Mouse (Mus musculus): Measurements from ENCODE around the gene Otud7a. TPM values are rescaled to one million over a fixed set of nuclear protein-coding genes. Genes with fewer than 3 reads are reported as not detected.

The Otud7a gene
- polyA plus RNA-seq, 1 experiment from 2014 or later: 0.25 TPM

DNA sequence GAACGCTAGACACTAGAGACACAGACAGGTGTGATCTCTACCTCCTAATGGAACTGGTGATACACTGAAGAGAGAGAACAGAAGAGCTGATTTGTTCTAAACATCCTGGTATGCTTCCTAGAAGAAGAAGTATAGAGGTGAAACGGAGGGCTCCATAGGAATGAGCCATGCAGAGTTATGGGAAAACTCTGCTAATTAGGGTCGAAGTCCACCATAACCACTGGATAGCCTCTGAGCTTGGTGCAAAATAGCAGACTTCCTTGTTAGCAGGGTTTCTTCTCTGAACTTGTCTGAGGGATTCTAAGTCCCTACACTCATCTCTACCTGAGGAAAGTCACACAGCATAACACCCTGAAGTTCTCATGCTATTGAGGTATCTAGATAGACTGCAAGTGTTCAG is 114.4 kb downstream of the Otud7a start:
- Histone ChIP-seq H3K9me3 (replicated peaks) (no peaks in the 10 kb centered on the region), H3K36me3 (no peaks in the 10 kb centered on the region), H3K4me1 (no peaks in the 10 kb centered on the region), H3K27me3 (no peaks in the 10 kb centered on the region), H3K27ac (replicated peaks) (no peak overlapping the region), H3K4me3 (replicated peaks) (no peak overlapping the region), H3K4me2 (replicated peaks) (no peak overlapping the region), H3K9ac (no peak overlapping the region)
- WGBS: 91% methylated on average over 3 of the region's 3 CpGs
- no peak for ATAC-seq (ENCODE audit: insufficient number of reproducible peaks, low FRiP score, low TSS enrichment, low read depth)

DNA sequence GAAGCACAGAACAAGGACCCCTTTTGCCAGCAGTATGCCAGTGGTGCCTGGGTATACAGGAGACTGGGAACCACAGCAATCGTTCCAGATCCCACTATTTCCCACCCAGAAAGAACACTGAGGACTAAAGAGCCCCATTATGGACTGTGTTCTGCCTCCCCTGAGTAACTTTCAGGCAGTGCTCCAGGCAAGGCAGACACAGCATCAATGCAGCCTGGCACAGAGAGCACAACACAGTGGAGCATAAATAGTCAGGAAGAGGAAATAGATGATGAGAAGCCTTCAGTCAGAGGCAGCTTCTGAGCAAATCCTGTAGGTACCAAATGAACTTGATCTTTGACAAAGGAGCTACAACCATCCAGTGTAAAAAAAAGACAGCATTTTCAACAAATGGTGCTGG is 115.1 kb downstream of the Otud7a start:
- ATAC-seq (ENCODE audit: insufficient number of reproducible peaks, low FRiP score, low TSS enrichment, low read depth): no peak
- H3K4me2 ChIP-seq (replicated peaks): no peak overlapping the region
- H3K36me3 ChIP-seq: no peaks in the 10 kb centered on the region
- no peaks in the 10 kb centered on the region for H3K4me1 ChIP-seq
- H3K9me3 ChIP-seq (replicated peaks): no peaks in the 10 kb centered on the region
- no peak overlapping the region for H3K9ac ChIP-seq
- no peaks in the 10 kb centered on the region for H3K27me3 ChIP-seq
- H3K4me3 ChIP-seq (replicated peaks): no peak overlapping the region
- H3K27ac ChIP-seq (replicated peaks): no peak overlapping the region
- WGBS: 55% methylated on average over 1 of the region's 1 CpGs

DNA sequence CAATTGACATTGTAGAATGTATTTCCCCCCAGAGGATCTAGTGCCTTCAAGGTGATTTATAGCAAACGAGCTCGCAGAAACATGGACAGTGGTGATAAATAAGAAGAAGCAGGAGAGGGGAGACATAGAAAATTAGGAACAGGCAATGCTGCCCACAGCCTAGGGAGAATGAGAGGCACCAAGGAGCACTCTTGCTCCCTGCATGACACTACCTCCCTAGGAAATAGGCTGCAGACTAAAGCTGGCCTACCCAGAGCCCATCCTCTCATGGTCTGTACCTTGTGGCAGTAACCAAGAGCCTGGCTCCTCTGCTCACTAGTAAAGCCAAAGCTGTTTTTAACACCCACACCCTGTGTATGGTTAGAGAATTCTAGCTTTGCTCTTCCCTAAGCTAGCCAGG is 138.8 kb downstream of the Otud7a start:
- H3K4me2 ChIP-seq (replicated peaks): no peak overlapping the region
- H3K36me3 ChIP-seq: no peaks in the 10 kb centered on the region
- H3K9me3 ChIP-seq (replicated peaks): no peaks in the 10 kb centered on the region
- H3K4me3 ChIP-seq (replicated peaks): no peak overlapping the region
- no peaks in the 10 kb centered on the region for H3K4me1 ChIP-seq
- no peaks in the 10 kb centered on the region for H3K27me3 ChIP-seq
- ATAC-seq (ENCODE audit: insufficient number of reproducible peaks, low FRiP score, low TSS enrichment, low read depth): no peak
- 69% methylated on average over 2 of the region's 2 CpGs for WGBS
- H3K27ac ChIP-seq (replicated peaks): no peak overlapping the region
- H3K9ac ChIP-seq: no peak overlapping the region

DNA sequence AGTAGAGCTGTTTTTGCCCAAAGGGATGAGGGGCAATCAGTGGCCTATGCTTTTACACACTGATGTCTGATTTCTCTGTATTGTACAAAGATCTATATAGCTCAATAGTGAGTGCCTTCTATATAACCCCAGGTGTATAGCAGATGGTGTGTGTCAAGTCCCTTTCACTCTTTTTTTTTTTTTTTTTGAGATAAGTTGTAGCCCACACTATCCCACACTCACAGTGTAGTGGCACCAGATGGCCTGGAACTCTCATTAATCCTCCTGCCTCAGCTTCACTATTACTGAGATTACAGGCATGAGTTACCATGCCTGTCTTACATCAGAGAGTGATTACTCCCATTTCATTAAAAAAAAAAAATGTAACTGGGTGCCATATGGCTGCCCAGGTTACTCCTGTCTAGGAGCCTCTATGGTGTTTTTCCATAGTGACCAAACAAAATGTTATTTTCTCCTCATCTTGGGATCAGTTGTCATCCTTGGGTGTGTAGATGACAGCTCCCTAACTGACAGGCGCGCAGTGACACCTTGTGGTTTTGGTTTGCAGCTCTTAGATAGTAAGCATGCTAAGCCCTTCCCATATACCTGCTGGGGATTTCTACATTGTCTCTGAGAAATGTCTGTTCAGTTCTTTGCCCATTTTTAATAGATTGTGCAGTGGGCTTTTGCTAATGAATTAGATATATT is 141.8 kb downstream of the Otud7a start:
- H3K9me3 ChIP-seq (replicated peaks): no peaks in the 10 kb centered on the region
- no peak overlapping the region for H3K27ac ChIP-seq (replicated peaks)
- no peaks in the 10 kb centered on the region for H3K27me3 ChIP-seq
- H3K36me3 ChIP-seq: no peaks in the 10 kb centered on the region
- H3K4me2 ChIP-seq (replicated peaks): no peak overlapping the region
- no peak overlapping the region for H3K9ac ChIP-seq
- H3K4me3 ChIP-seq (replicated peaks): no peak overlapping the region
- 61% methylated on average over 2 of the region's 2 CpGs for WGBS
- H3K4me1 ChIP-seq: no peaks in the 10 kb centered on the region
- no peak for ATAC-seq (ENCODE audit: insufficient number of reproducible peaks, low FRiP score, low TSS enrichment, low read depth)

DNA sequence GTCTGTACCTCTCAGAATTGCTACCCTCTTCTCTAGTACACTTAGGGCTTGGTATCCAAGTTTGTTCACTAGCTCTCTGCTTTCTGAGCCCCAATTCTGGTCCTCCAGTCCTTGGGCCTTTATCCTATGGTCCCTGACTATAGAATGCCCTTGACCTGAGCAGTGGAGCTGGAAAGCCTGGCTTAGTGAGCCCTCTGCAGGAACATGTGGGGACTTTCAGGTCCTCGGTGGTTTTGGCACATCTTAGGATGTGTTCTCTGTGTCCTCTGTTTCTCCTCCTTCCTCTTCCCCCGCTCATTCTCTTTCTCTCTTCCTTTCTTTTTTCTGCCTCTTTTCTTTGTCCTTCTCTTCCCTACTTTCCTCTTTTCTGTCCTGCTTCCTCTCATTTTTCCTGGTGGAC is 145.8 kb downstream of the Otud7a start:
- no peak overlapping the region for H3K9ac ChIP-seq
- no peaks in the 10 kb centered on the region for H3K36me3 ChIP-seq
- no peaks in the 10 kb centered on the region for H3K4me1 ChIP-seq
- no peak overlapping the region for H3K4me2 ChIP-seq (replicated peaks)
- no peak overlapping the region for H3K4me3 ChIP-seq (replicated peaks)
- H3K27ac ChIP-seq (replicated peaks): no peak overlapping the region
- H3K27me3 ChIP-seq: no peaks in the 10 kb centered on the region
- 60% methylated on average over 2 of the region's 2 CpGs for WGBS
- ATAC-seq (ENCODE audit: insufficient number of reproducible peaks, low FRiP score, low TSS enrichment, low read depth): no peak
- no peaks in the 10 kb centered on the region for H3K9me3 ChIP-seq (replicated peaks)

DNA sequence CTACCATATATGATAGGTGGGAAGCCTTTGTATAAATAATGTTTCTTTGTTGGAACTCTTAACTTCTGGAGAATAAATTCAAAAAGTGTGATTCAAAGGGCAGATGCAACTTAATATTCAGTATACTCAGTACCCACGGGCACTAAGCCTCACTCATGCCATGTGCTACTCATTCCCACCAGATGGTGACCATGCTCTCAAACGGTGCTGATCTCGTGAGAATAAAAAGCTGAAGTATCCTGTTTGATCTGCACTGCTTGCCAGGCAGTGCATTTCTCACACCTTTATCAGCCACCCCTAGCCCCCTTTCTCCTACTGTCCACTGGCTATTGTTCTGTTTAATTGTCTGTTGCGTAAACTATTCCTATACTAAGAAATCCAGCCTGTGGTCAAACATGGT is 146.8 kb downstream of the Otud7a start:
- no peak overlapping the region for H3K9ac ChIP-seq
- H3K4me3 ChIP-seq (replicated peaks): no peak overlapping the region
- H3K36me3 ChIP-seq: no peaks in the 10 kb centered on the region
- ATAC-seq (ENCODE audit: insufficient number of reproducible peaks, low FRiP score, low TSS enrichment, low read depth): no peak
- H3K27me3 ChIP-seq: no peaks in the 10 kb centered on the region
- H3K27ac ChIP-seq (replicated peaks): no peak overlapping the region
- WGBS: 45% methylated on average over 4 of the region's 4 CpGs
- no peaks in the 10 kb centered on the region for H3K9me3 ChIP-seq (replicated peaks)
- no peaks in the 10 kb centered on the region for H3K4me1 ChIP-seq
- no peak overlapping the region for H3K4me2 ChIP-seq (replicated peaks)

DNA sequence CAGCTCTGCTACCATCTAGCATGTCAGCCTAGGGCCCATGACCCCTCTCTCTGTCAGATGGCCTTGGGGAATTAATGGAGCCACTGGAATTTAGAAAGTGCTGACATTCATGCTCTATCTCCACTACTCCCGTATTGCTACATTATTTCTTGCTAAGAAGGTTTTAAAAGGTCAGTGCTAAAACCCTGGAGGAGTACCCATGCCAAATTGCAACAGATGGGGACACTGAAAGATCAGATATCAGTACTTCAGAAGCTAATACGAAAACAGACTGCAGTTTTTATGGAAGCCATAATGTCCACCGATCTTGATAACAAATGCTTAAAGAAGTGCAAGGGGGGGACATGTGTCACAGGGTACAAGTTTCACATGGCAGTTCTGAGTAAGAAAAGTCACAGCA is 147.5 kb downstream of the Otud7a start:
- H3K27ac ChIP-seq (replicated peaks): no peak overlapping the region
- no peaks in the 10 kb centered on the region for H3K9me3 ChIP-seq (replicated peaks)
- no peak overlapping the region for H3K9ac ChIP-seq
- H3K4me3 ChIP-seq (replicated peaks): no peak overlapping the region
- H3K36me3 ChIP-seq: no peaks in the 10 kb centered on the region
- WGBS: 37% methylated on average over 3 of the region's 3 CpGs
- H3K4me1 ChIP-seq: no peaks in the 10 kb centered on the region
- H3K4me2 ChIP-seq (replicated peaks): no peak overlapping the region
- no peaks in the 10 kb centered on the region for H3K27me3 ChIP-seq
- no peak for ATAC-seq (ENCODE audit: insufficient number of reproducible peaks, low FRiP score, low TSS enrichment, low read depth)

DNA sequence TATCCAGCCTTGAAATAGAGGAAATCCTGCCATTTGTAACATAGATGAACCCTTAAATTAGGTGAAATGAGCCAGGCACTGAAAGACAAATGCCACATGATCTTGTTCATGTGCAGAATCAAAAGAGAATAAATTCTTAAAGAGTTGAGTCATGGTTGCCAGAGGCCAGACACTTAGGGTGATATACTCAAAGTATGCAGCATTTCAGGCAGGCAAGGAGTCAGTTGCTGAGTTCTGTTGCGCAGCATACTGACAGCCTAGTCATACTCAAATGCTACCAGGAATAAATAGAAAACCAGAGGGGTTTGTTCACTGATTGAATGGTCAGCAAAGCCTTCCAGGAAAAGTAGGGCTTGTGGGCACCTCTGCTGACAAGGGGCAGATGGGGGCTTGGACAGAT is 160.3 kb downstream of the Otud7a start:
- H3K9ac ChIP-seq: no peak overlapping the region
- no peaks in the 10 kb centered on the region for H3K36me3 ChIP-seq
- no peak overlapping the region for H3K4me2 ChIP-seq (replicated peaks)
- H3K9me3 ChIP-seq (replicated peaks): no peaks in the 10 kb centered on the region
- no peak overlapping the region for H3K27ac ChIP-seq (replicated peaks)
- 81% methylated on average over 1 of the region's 1 CpGs for WGBS
- no peak overlapping the region for H3K4me3 ChIP-seq (replicated peaks)
- no peaks in the 10 kb centered on the region for H3K27me3 ChIP-seq
- no peaks in the 10 kb centered on the region for H3K4me1 ChIP-seq
- no peak for ATAC-seq (ENCODE audit: insufficient number of reproducible peaks, low FRiP score, low TSS enrichment, low read depth)

DNA sequence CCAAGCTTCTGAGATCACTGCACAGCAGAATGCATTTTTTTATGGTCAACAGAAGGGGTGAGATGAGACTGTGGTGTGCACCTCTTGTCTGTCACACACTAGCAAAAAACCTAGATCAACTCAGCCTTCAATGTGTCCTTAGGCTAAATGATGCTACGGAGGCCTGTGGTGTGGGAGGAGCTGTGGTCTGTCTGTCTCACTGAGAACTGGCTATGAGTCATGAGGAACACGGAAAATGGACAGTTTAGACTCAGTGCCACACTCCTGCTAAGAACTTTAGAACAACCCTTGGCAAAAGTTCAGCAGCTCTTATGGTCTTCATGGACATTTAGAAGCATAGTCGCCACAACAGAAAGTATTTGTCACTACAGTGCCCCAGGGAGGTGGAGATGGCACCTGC is 172.5 kb downstream of the Otud7a start:
- Histone ChIP-seq H3K9ac (no peak overlapping the region), H3K27me3 (no peaks in the 10 kb centered on the region), H3K4me3 (replicated peaks) (no peak overlapping the region), H3K9me3 (replicated peaks) (no peaks in the 10 kb centered on the region), H3K4me1 (no peaks in the 10 kb centered on the region), H3K4me2 (replicated peaks) (no peak overlapping the region), H3K27ac (replicated peaks) (no peak overlapping the region), H3K36me3 (no peaks in the 10 kb centered on the region)
- WGBS: 74% methylated on average over 3 of the region's 3 CpGs
- no peak for ATAC-seq (ENCODE audit: insufficient number of reproducible peaks, low FRiP score, low TSS enrichment, low read depth)

DNA sequence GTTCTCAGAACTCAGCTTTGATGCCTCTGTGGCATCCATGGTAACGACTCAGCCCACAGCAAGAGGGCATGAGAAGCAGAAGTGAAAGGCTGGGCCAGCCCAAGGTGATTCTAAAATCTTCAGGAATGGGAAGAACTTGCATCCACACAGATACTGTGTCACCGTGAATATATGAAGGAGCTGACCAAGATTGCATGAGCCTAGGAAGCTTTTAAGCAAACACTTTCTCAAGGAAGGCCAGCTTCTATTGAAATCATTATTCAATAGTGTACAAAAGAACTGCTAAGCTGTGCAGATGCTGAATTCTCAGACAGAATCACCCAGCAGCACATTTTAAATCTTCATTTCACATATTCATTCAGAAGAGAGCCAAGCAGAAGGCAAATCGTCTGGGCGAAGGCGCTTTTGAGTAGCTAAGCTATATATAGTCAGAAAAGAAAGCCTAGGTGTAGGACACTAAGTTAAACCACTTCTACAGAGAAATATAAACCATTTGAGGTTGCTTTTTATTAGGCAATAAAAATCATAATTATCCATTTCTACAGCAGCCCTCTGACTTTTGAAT is 176.3 kb downstream of the Otud7a start:
- no peak overlapping the region for H3K4me2 ChIP-seq (replicated peaks)

DNA sequence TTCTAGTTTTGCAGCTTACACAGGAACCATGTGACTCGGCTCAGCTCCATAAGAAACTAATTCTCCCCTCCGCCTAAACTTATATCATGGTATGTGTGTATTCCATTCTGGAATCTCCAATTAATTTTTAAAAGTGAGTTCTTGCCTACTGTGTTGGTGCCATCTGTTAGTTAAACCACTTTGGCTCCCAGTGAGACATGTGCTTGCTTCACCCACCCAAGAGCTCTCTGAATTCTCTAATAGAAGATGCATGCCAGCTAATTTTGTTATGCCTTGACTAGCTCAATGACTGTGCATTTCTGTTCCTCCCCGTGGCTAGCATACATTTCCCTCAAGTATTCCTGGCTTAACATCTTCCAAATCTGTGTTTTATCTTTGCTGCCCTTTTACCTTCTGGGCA is 193.1 kb downstream of the Otud7a start:
- Histone ChIP-seq H3K9ac (no peak overlapping the region), H3K4me1 (no peaks in the 10 kb centered on the region), H3K36me3 (no peaks in the 10 kb centered on the region), H3K27me3 (no peaks in the 10 kb centered on the region), H3K27ac (replicated peaks) (no peak overlapping the region), H3K4me2 (replicated peaks) (no peak overlapping the region), H3K4me3 (replicated peaks) (no peak overlapping the region), H3K9me3 (replicated peaks) (no peaks in the 10 kb centered on the region)
- ATAC-seq (ENCODE audit: insufficient number of reproducible peaks, low FRiP score, low TSS enrichment, low read depth): no peak
- 70% methylated on average over 3 of the region's 3 CpGs for WGBS

More for the DNA sequence above, 176.3 kb downstream of the Otud7a start:
- WGBS: 83% methylated on average over 5 of the region's 5 CpGs
- H3K9ac ChIP-seq: no peak overlapping the region
- H3K36me3 ChIP-seq: no peaks in the 10 kb centered on the region
- no peak overlapping the region for H3K4me3 ChIP-seq (replicated peaks)
- H3K4me1 ChIP-seq: no peaks in the 10 kb centered on the region
- no peaks in the 10 kb centered on the region for H3K9me3 ChIP-seq (replicated peaks)
- no peak overlapping the region for H3K27ac ChIP-seq (replicated peaks)
- ATAC-seq (ENCODE audit: insufficient number of reproducible peaks, low FRiP score, low TSS enrichment, low read depth): no peak
- no peaks in the 10 kb centered on the region for H3K27me3 ChIP-seq

DNA sequence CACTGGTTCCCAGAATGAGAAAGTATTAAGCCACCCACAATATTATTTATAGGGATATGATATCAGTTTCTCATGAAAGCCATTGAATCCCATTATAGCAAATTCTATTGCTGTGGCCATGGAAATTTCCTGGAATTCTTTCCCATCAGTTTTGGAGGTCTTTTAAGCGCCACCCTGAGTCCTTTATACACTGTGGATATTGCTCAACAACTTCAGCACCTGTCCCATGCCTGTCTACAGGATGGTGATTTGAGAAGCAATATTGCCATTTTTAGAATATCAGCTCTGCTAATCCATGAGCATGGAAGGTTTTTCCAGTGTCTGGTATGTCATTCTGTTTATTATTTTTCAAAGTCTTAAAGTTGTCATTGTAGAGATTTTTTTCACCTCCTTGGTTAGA is 199.5 kb downstream of the Otud7a start:
- H3K9ac ChIP-seq: no peak overlapping the region
- H3K9me3 ChIP-seq (replicated peaks): no peaks in the 10 kb centered on the region
- no peak overlapping the region for H3K27ac ChIP-seq (replicated peaks)
- 75% methylated on average over 1 of the region's 1 CpGs for WGBS
- H3K4me1 ChIP-seq: no peaks in the 10 kb centered on the region
- H3K27me3 ChIP-seq: no peaks in the 10 kb centered on the region
- no peak for ATAC-seq (ENCODE audit: insufficient number of reproducible peaks, low FRiP score, low TSS enrichment, low read depth)
- no peaks in the 10 kb centered on the region for H3K36me3 ChIP-seq
- H3K4me2 ChIP-seq (replicated peaks): no peak overlapping the region
- H3K4me3 ChIP-seq (replicated peaks): no peak overlapping the region
